Mouse (Mus musculus): ENCODE results near the gene Telo2. TPM values are rescaled to one million over a fixed set of nuclear protein-coding genes. Genes with fewer than 3 reads are reported as not detected.

The Telo2 gene
- total RNA-seq, 2 experiments from 2014 or later = 15.5 to 35.5 TPM

GRCm38 (mm10) chr17:25107786-25108185 lies 8.0 kb downstream of the Telo2 start:
- ATAC-seq (replicated peaks; ENCODE audit: poor library complexity) = no peak

GRCm38 (mm10) chr17:25101338-25101737 lies 14.4 kb downstream of the Telo2 start:
- ATAC-seq (replicated peaks; ENCODE audit: poor library complexity) = no peak

- ATAC-seq (replicated peaks; ENCODE audit: poor library complexity) = no peak
These were observed 15.7 kb downstream of the Telo2 start for GRCm38 (mm10) chr17:25100052-25100451.

- no peak for ATAC-seq (replicated peaks; ENCODE audit: poor library complexity)
These were observed 19.5 kb downstream of the Telo2 start for GRCm38 (mm10) chr17:25096221-25096620.

GRCm38 (mm10) chr17:25090450-25090849 lies 25.3 kb downstream of the Telo2 start:
- no peak for ATAC-seq (replicated peaks; ENCODE audit: poor library complexity)

- ATAC-seq (replicated peaks; ENCODE audit: poor library complexity) = peak; percentile 85
These were observed 26.6 kb downstream of the Telo2 start for GRCm38 (mm10) chr17:25089158-25089557.

- ATAC-seq (replicated peaks; ENCODE audit: poor library complexity) = no peak
These were observed 29.0 kb downstream of the Telo2 start for GRCm38 (mm10) chr17:25086724-25087123.

GRCm38 (mm10) chr17:25084835-25085385 lies 30.9 kb downstream of the Telo2 start:
- no peak for ATAC-seq (replicated peaks; ENCODE audit: poor library complexity)

GRCm38 (mm10) chr17:25083444-25083931 lies 32.3 kb downstream of the Telo2 start, which contains the start of gene Tmem204:
Tmem204 (minus strand) TSS chr17:25083591.
- peak; percentile 23; the same call in 1 of the 2 replicates for ATAC-seq (replicated peaks; ENCODE audit: poor library complexity)

- no peak for ATAC-seq (replicated peaks; ENCODE audit: poor library complexity)
These were observed 32.9 kb downstream of the Telo2 start for GRCm38 (mm10) chr17:25082887-25083286.

GRCm38 (mm10) chr17:25082081-25082847 lies 33.5 kb downstream of the Telo2 start:
- ATAC-seq (replicated peaks; ENCODE audit: poor library complexity) = no peak

GRCm38 (mm10) chr17:25080960-25081381 lies 34.8 kb downstream of the Telo2 start:
- ATAC-seq (replicated peaks; ENCODE audit: poor library complexity) = no peak

GRCm38 (mm10) chr17:25080210-25080609 lies 35.6 kb downstream of the Telo2 start:
- no peak for ATAC-seq (replicated peaks; ENCODE audit: poor library complexity)

- ATAC-seq (replicated peaks; ENCODE audit: poor library complexity) = peak; percentile 42; the same call in 1 of the 2 replicates
These were observed 37.9 kb downstream of the Telo2 start for GRCm38 (mm10) chr17:25077771-25078372.

GRCm38 (mm10) chr17:25076906-25077305 lies 38.9 kb downstream of the Telo2 start:
- no peak for ATAC-seq (replicated peaks; ENCODE audit: poor library complexity)

GRCm38 (mm10) chr17:25068690-25069089 lies 47.1 kb downstream of the Telo2 start:
- ATAC-seq (replicated peaks; ENCODE audit: poor library complexity) = no peak

GRCm38 (mm10) chr17:25067442-25067851 lies 48.3 kb downstream of the Telo2 start:
- ATAC-seq (replicated peaks; ENCODE audit: poor library complexity) = no peak

GRCm38 (mm10) chr17:25066595-25066994 lies 49.2 kb downstream of the Telo2 start:
- ATAC-seq (replicated peaks; ENCODE audit: poor library complexity) = no peak

- no peak for ATAC-seq (replicated peaks; ENCODE audit: poor library complexity)
These were observed 50.6 kb downstream of the Telo2 start for GRCm38 (mm10) chr17:25065189-25065588.

- no peak for ATAC-seq (replicated peaks; ENCODE audit: poor library complexity)
These were observed 51.4 kb downstream of the Telo2 start for GRCm38 (mm10) chr17:25064351-25064750.

- peak; percentile 88 for ATAC-seq (replicated peaks; ENCODE audit: poor library complexity)
These were observed 51.9 kb downstream of the Telo2 start for GRCm38 (mm10) chr17:25063872-25064271.

- ATAC-seq (replicated peaks; ENCODE audit: poor library complexity) = no peak
These were observed 52.5 kb downstream of the Telo2 start for GRCm38 (mm10) chr17:25063261-25063660.
